Mouse (Mus musculus) heart, embryonic 13.5 days (tissue): ENCODE measurements around the gene 4932414N04Rik. TPM values are rescaled to one million over a fixed set of nuclear protein-coding genes. Genes with fewer than 3 reads are reported as not detected.
"Not testable (repeated sequence)": the region's sequence is repeated elsewhere in the genome, so short reads cannot be mapped to it uniquely, and the experiment has no call there.

Source experiments
- ATAC-seq: fragments of 200-750 bp; cut with Nextera tagmentation; 2 replicates; pipeline ENCODE4 v1.8.0; 2017; ENCODE audit warnings: moderate TSS enrichment; ENCODE audit not compliant: insufficient number of reproducible peaks, low FRiP score, low TSS enrichment; ENCODE audit errors: extremely low read depth
- H3K27ac ChIP-seq: fragments of 300-500 bp; sonication (generic); replicated peaks from 2 replicates; pipeline ENCODE4 v1.5.1; 2015; ENCODE audit warnings: moderate library complexity, mild to moderate bottlenecking, inconsistent platforms
- H3K27me3 ChIP-seq: fragments of 300-500 bp; sonication (generic); replicated peaks from 2 replicates; pipeline ENCODE4 v1.6.1; 2015; ENCODE audit warnings: mild to moderate bottlenecking, inconsistent platforms
- H3K36me3 ChIP-seq: fragments of 300-500 bp; sonication (generic); 2 replicates; pipeline ENCODE4 v1.6.1; 2015; ENCODE audit warnings: mild to moderate bottlenecking, inconsistent platforms
- H3K4me1 ChIP-seq: fragments of 300-500 bp; sonication (generic); 2 replicates; pipeline ENCODE4 v1.6.1; 2015; ENCODE audit warnings: inconsistent platforms
- H3K4me2 ChIP-seq: fragments of 300-500 bp; sonication (generic); 2 replicates; pipeline ENCODE4 v1.6.1; 2015; ENCODE audit warnings: inconsistent platforms, mild to moderate bottlenecking, moderate library complexity
- H3K4me3 ChIP-seq: fragments of 300-500 bp; sonication (generic); 2 replicates; pipeline ENCODE4 v1.5.1; 2015; ENCODE audit warnings: moderate library complexity, mild to moderate bottlenecking, inconsistent platforms
- H3K9ac ChIP-seq: fragments of 300-500 bp; sonication (generic); 2 replicates; pipeline ENCODE4 v1.6.1; 2015; ENCODE audit warnings: inconsistent platforms, mild to moderate bottlenecking, moderate library complexity
- H3K9me3 ChIP-seq: fragments of 300-500 bp; sonication (generic); 2 replicates; pipeline ENCODE4 v1.6.1; 2016; ENCODE audit warnings: inconsistent platforms
- WGBS: fragments of 180-500 bp; shearing (Covaris S2); methylation state at CpG from one replicate; pipeline ENCODE4 v1.1.7; 2015; ENCODE audit warnings: mixed read lengths; 5-methylcytosine and 5-hydroxymethylcytosine counted together
- polyA plus RNA-seq: library from polyadenylated mRNA; unstranded; fragments of >200 nt; fragmentation: Nextera tagmentation; extraction: Ambion mirVana; gene quantifications from 2 replicates; pipeline ENCODE4 v1.2.1, GENCODE M21; 2015

The 4932414N04Rik gene
- polyA plus RNA-seq = not detected in 2 replicates

- H3K27ac ChIP-seq, H3K4me3 ChIP-seq, H3K9ac ChIP-seq, H3K9me3 ChIP-seq, H3K36me3 ChIP-seq, ATAC-seq, H3K4me2 ChIP-seq, H3K4me1 ChIP-seq, H3K27me3 ChIP-seq: not testable (repeated sequence)
- 93% methylated on average over 1 of the region's 5 CpGs for WGBS
These were observed at the start of gene 4932414N04Rik for GRCm38 (mm10) chr2:68656186-68656585. TSS of gene 4932414N04Rik (plus strand) at chr2:68656486.

- ATAC-seq = no peak
- no peaks in the 10 kb centered on the region for H3K27me3 ChIP-seq
- H3K27ac ChIP-seq = no peak overlapping the region
- no peak overlapping the region for H3K4me2 ChIP-seq
- 13% methylated on average over 2 of the region's 2 CpGs for WGBS
- H3K9me3 ChIP-seq = peaks cover 7% of the 10 kb centered on the region; the same call in 1 of the 2 replicates
- H3K9ac ChIP-seq = no peak overlapping the region
- H3K4me1 ChIP-seq = peaks cover 11% of the 10 kb centered on the region
- H3K4me3 ChIP-seq = no peak overlapping the region
- H3K36me3 ChIP-seq = no peaks in the 10 kb centered on the region
These were observed 75.9 kb downstream of the 4932414N04Rik start for GRCm38 (mm10) chr2:68732216-68732615.

- 73% methylated on average over 5 of the region's 5 CpGs for WGBS
- Histone ChIP-seq H3K9me3 (peaks cover 4% of the 10 kb centered on the region; the same call in 1 of the 2 replicates), H3K9ac (no peak overlapping the region), H3K27ac (no peak overlapping the region), H3K4me1 (no peaks in the 10 kb centered on the region), H3K4me3 (no peak overlapping the region), H3K27me3 (no peaks in the 10 kb centered on the region), H3K36me3 (no peaks in the 10 kb centered on the region), H3K4me2 (no peak overlapping the region)
- ATAC-seq = no peak
These were observed 83.8 kb downstream of the 4932414N04Rik start for GRCm38 (mm10) chr2:68739772-68740739.

DNA sequence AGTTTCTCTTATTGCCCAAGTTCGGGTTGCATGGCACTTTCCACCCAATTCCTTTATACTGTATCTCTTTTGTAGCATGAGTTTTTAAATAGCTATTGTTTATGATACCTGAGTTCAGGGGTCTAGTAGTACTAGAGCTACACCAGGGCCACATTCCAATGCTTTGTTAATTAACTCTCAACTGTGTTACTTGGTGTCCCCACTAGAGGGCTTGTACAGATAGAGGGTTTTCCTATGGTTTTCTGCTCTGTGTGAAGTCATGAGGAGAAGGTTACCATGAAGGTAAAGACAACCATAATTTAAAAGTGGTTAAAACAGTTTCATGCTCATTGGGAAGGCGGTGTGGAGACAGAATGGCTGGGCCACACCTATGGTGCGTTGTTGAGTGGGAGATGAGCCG is 88.3 kb downstream of the 4932414N04Rik start:
- no peak overlapping the region for H3K9ac ChIP-seq
- ATAC-seq = no peak
- no peaks in the 10 kb centered on the region for H3K27me3 ChIP-seq
- no peaks in the 10 kb centered on the region for H3K4me1 ChIP-seq
- H3K4me3 ChIP-seq = no peak overlapping the region
- H3K36me3 ChIP-seq = no peaks in the 10 kb centered on the region
- no peak overlapping the region for H3K27ac ChIP-seq
- H3K4me2 ChIP-seq = no peak overlapping the region
- no peaks in the 10 kb centered on the region for H3K9me3 ChIP-seq
- WGBS = 75% methylated on average over 4 of the region's 4 CpGs

GRCm38 (mm10) chr2:68756179-68756578 is 99.9 kb downstream of the 4932414N04Rik start:
- Histone ChIP-seq H3K4me1 (no peaks in the 10 kb centered on the region), H3K36me3 (no peaks in the 10 kb centered on the region), H3K9me3 (no peaks in the 10 kb centered on the region; the same call in 1 of the 2 replicates), H3K9ac (no peak overlapping the region), H3K27ac (no peak overlapping the region), H3K4me2 (no peak overlapping the region), H3K4me3 (no peak overlapping the region), H3K27me3 (no peaks in the 10 kb centered on the region)
- 64% methylated on average over 4 of the region's 4 CpGs for WGBS
- ATAC-seq = no peak

DNA sequence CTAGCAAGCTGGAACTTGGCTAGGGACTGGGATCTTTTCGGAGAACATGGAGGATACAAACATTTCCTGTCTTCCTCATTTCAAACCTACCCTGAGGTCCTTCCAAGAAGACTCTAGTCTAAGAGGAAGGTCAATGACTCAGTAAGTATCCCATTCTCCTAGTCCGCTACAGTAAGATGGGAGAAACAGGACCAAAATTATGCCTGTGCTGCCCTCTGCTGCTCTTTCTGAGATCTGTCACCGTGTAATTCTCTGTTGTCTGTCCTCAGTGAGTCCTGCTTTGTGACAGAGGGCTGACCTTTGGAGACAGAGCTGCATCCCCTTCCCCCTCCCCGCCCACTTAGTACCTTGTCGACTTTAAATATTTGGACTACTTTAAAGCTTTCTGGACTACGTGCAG is 100.5 kb downstream of the 4932414N04Rik start:
- no peak overlapping the region for H3K4me3 ChIP-seq
- no peak overlapping the region for H3K9ac ChIP-seq
- no peak overlapping the region for H3K4me2 ChIP-seq
- no peak overlapping the region for H3K27ac ChIP-seq
- 19% methylated on average over 6 of the region's 6 CpGs for WGBS
- H3K36me3 ChIP-seq = no peaks in the 10 kb centered on the region
- H3K4me1 ChIP-seq = no peaks in the 10 kb centered on the region
- no peak for ATAC-seq
- H3K27me3 ChIP-seq = no peaks in the 10 kb centered on the region
- H3K9me3 ChIP-seq = no peaks in the 10 kb centered on the region; the same call in 1 of the 2 replicates

GRCm38 (mm10) chr2:68765371-68765770 is 109.1 kb downstream of the 4932414N04Rik start:
- 78% methylated on average over 1 of the region's 1 CpGs for WGBS
- Histone ChIP-seq H3K9ac (no peak overlapping the region), H3K9me3 (no peaks in the 10 kb centered on the region; the same call in 1 of the 2 replicates)

GRCm38 (mm10) chr2:68767186-68767890 is 111.1 kb downstream of the 4932414N04Rik start:
- Histone ChIP-seq H3K27me3 (no peaks in the 10 kb centered on the region), H3K4me1 (no peaks in the 10 kb centered on the region), H3K4me3 (no peak overlapping the region), H3K9ac (no peak overlapping the region), H3K36me3 (no peaks in the 10 kb centered on the region), H3K9me3 (no peaks in the 10 kb centered on the region; the same call in 1 of the 2 replicates), H3K4me2 (no peak overlapping the region), H3K27ac (no peak overlapping the region)
- WGBS = 71% methylated on average over 6 of the region's 6 CpGs
- ATAC-seq = no peak

More at GRCm38 (mm10) chr2:68765371-68765770, 109.1 kb downstream of the 4932414N04Rik start:
- no peak for ATAC-seq
- H3K4me3 ChIP-seq = no peak overlapping the region
- H3K4me2 ChIP-seq = no peak overlapping the region
- no peaks in the 10 kb centered on the region for H3K27me3 ChIP-seq
- H3K27ac ChIP-seq = no peak overlapping the region
- H3K4me1 ChIP-seq = no peaks in the 10 kb centered on the region
- no peaks in the 10 kb centered on the region for H3K36me3 ChIP-seq

- WGBS = 14% methylated on average over 16 of the region's 16 CpGs
- Histone ChIP-seq H3K36me3 (no peaks in the 10 kb centered on the region), H3K27me3 (no peaks in the 10 kb centered on the region), H3K4me2 (peak overlapping the region; percentile 70), H3K9ac (peak overlapping the region; percentile 67), H3K9me3 (no peaks in the 10 kb centered on the region), H3K27ac (peak overlapping the region; percentile 70), H3K4me3 (peak overlapping the region; percentile 46), H3K4me1 (peaks cover 37% of the 10 kb centered on the region)
- no peak; the same call in none of the 2 replicates for ATAC-seq
These were observed 126.2 kb downstream of the 4932414N04Rik start for GRCm38 (mm10) chr2:68782268-68783132.

DNA sequence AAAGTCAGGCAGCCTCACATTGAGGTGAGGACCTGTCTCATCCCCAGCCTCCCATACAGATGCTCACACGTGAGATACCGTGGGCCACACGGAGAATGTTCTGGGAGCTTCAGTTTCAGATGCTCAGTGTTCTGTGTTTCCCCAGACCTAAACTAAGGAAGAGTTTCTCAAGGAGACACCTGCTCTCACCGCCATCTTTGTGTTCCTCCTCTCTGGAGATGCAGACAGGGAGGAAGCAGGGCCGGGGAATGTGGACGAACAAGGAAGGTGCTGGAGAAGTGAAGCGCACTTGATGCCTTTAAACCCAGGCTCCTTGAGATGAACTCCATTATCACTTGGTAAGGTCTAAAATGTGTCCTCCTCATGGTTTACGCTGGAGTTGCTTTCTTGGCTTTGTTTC is 127.4 kb downstream of the 4932414N04Rik start:
- not testable (repeated sequence) for H3K27me3 ChIP-seq, H3K9ac ChIP-seq, H3K9me3 ChIP-seq, H3K36me3 ChIP-seq, H3K27ac ChIP-seq, H3K4me2 ChIP-seq, H3K4me3 ChIP-seq, ATAC-seq
- WGBS = 86% methylated on average over 8 of the region's 8 CpGs
- peaks cover 47% of the 10 kb centered on the region for H3K4me1 ChIP-seq
